Mouse (Mus musculus) liver, adult 2 months (tissue): ENCODE measurements around the gene Hip1.

Experiments
- CTCF ChIP-seq: fragments of 200-500 bp; IDR thresholded peaks from 2 replicates; pipeline ENCODE4 v1.5.1; 2011; ENCODE audit warnings: low read depth, low read length, control low read depth
- POLR2A ChIP-seq: fragments of 200-500 bp; IDR thresholded peaks from 2 replicates; pipeline ENCODE4 v1.6.1; 2011; ENCODE audit warnings: low read length, control low read depth; ENCODE audit not compliant: insufficient read depth; ENCODE audit errors: extremely low read depth

- TF ChIP-seq POLR2A: no peak
- TF ChIP-seq CTCF: no peak
Measured at GRCm38 (mm10) chr5:135557051-135557450, 12.1 kb upstream of the Hip1 start.
